ENCODE assay signal across 8 mouse cellular contexts in genomic region chr15:101047194-101047555, GRCm38 (mm10). TPM values are rescaled to one million over a fixed set of nuclear protein-coding genes. Genes with fewer than 3 reads are reported as not detected.
DNase-seq lines count a peak whose midpoint lies in the region; ATAC-seq lines count a peak whose summit lies in the region.

Gm47841 (minus strand) TSS chr15:101047397.

- 3% methylated on average over 23 of the region's 23 CpGs for WGBS in heart, embryonic 16.5 days
- 3% methylated on average over 22 of the region's 23 CpGs for WGBS in liver, embryonic 15.5 days (ENCODE audit: insufficient replicate concordance)

- no peaks in the 10 kb centered on the region for H3K36me3 ChIP-seq in heart, embryonic 16.5 days (ENCODE audit: control insufficient read depth, insufficient read depth)
- H3K36me3 ChIP-seq in liver, embryonic 15.5 days (replicated peaks) = no peaks in the 10 kb centered on the region

- ATAC-seq in heart, embryonic 16.5 days (replicated peaks; ENCODE audit: extremely low read depth, insufficient read depth, low FRiP score) = peak; percentile 25; the same call in 1 of the 2 replicates
- ATAC-seq in liver, embryonic 15.5 days (ENCODE audit: insufficient read depth) = no peak

- DNase-seq in urinary bladder, postnatal 14 days (ENCODE audit: low spot score) = peak; percentile 52
- no peak for DNase-seq in urinary bladder, postnatal 25 days (ENCODE audit: low spot score)
- DNase-seq in testis, postnatal 10 days (ENCODE audit: low spot score) = peak; percentile 57
- no peak for DNase-seq in urinary bladder, adult 2 months (ENCODE audit: low spot score)
- no peak for DNase-seq in right cerebral cortex, adult 18-20 months
- no peak for DNase-seq in adrenal gland, adult 8-10 months

- H3K9me3 ChIP-seq in heart, embryonic 16.5 days (replicated peaks; ENCODE audit: control insufficient read depth, low read length) = no peaks in the 10 kb centered on the region
- no peaks in the 10 kb centered on the region for H3K9me3 ChIP-seq in liver, embryonic 15.5 days (replicated peaks)

- peak within 1 kb of the TSS; percentile 62 for H3K9ac ChIP-seq in heart, embryonic 16.5 days (ENCODE audit: low read length)
- no peak within 1 kb of the TSS for H3K9ac ChIP-seq in liver, embryonic 15.5 days

- H3K4me2 ChIP-seq in heart, embryonic 16.5 days (ENCODE audit: low read depth, low read length) = peak within 1 kb of the TSS; percentile 90
- H3K4me2 ChIP-seq in liver, embryonic 15.5 days = peak within 1 kb of the TSS; percentile 60

- H3K4me3 ChIP-seq in heart, embryonic 16.5 days (ENCODE audit: low read length) = peak within 1 kb of the TSS; percentile 59
- peak within 1 kb of the TSS; percentile 37 for H3K4me3 ChIP-seq in liver, embryonic 15.5 days (replicated peaks)

- H3K27me3 ChIP-seq in heart, embryonic 16.5 days (ENCODE audit: control insufficient read depth, insufficient read depth, low read length) = peaks cover 93% of the 10 kb centered on the region
- H3K27me3 ChIP-seq in liver, embryonic 15.5 days = peaks cover 96% of the 10 kb centered on the region

- no peak within 1 kb of the TSS for H3K27ac ChIP-seq in heart, embryonic 16.5 days (ENCODE audit: low read length)
- H3K27ac ChIP-seq in liver, embryonic 15.5 days (replicated peaks) = no peak within 1 kb of the TSS

- H3K4me1 ChIP-seq in heart, embryonic 16.5 days (ENCODE audit: control insufficient read depth, insufficient read depth, low read length) = peaks cover 16% of the 10 kb centered on the region
- H3K4me1 ChIP-seq in liver, embryonic 15.5 days (replicated peaks) = peaks cover 12% of the 10 kb centered on the region

RNA-seq across cellular contexts. Expression of gene Gm47841, which starts in this region (rescaled TPM):
- not detected in 2 replicates for polyA plus RNA-seq in heart, embryonic 16.5 days (2015; fragmentation: Nextera tagmentation; extraction: Ambion mirVana)
- polyA plus RNA-seq in liver, embryonic 15.5 days (2015; fragmentation: Nextera tagmentation; extraction: Ambion mirVana) = not detected in 2 replicates
- polyA plus RNA-seq in urinary bladder, adult 2 months (2012; rRNA removed) = 0.09 and 0.15 TPM in 2 replicates
- total RNA-seq in adrenal gland, adult 8-10 months (2022) = under 1 TPM in 1 of 4 experiments, not detected in 3; 0.38 TPM

Comparison
In these comparisons a context has a peak if more than half of its experiments do, and no peak if none do; other contexts are left out.
1. DNase-seq: peak in urinary bladder, postnatal 14 days (single experiment) and testis, postnatal 10 days (single experiment); none in urinary bladder, postnatal 25 days (single experiment), urinary bladder, adult 2 months (single experiment), right cerebral cortex, adult 18-20 months (single experiment) and adrenal gland, adult 8-10 months (single experiment).
2. Peak in ATAC-seq, H3K4me3 ChIP-seq, H3K9ac ChIP-seq and H3K4me2 ChIP-seq in heart, embryonic 16.5 days; RNA of the gene not detected or under 1 TPM.